Mouse (Mus musculus): ENCODE data around the gene Fam131c. TPM values are rescaled to one million over a fixed set of nuclear protein-coding genes. Genes with fewer than 3 reads are reported as not detected.

Fam131c gene
- polyA plus RNA-seq, 1 experiment from 2014 or later = 0.44 TPM

DNA sequence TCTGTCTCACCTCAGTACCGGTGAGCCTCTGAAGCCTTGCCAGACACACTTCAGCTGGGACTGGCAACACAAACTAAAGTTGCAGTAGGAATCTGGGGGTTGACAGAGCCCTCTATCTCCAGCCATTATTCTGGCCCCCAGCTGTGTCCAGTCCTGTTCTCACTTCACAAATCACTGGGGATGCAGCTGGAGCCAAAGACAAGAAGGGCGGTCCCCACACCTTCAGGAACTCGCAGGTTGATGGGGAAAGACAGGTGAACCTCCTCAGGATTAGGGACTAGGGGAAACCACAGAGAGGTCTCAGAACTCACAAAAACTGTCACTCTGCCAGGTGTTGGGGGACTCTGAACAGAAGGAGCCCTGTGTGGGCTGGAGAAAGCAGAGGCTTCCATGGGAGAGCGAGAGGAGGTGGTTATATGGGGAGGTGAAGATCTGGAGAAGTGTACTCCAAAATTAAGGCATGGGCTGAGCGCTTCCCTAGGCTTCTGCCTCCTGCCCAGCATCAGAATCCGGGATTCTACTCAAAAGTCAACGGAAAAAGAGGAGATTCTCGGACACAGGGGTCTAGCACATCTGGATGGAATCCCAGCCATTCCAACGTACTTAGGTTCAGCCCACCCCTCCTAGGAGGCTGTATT is 52.3 kb downstream of the Fam131c start, which contains the start of gene Hspb7:
TSS of gene Hspb7 (plus strand) at position 588 of the 638 bp plus-strand sequence.
- 0 out of 2 replicates have a peak within 1 kb of the TSS, but pooled peaks have one; percentile 32 for H3K27ac ChIP-seq (replicated peaks)
- H3K27me3 ChIP-seq (replicated peaks; ENCODE audit: low read depth, poor library complexity, severe bottlenecking) = peaks cover 49% of the 10 kb centered on the region
- DNase-seq (ENCODE audit: low spot score) = no peak
- WGBS = 64% methylated on average over 9 of the region's 9 CpGs
- peaks cover 30% of the 10 kb centered on the region for H3K4me1 ChIP-seq
- H3K36me3 ChIP-seq (replicated peaks) = no peaks in the 10 kb centered on the region
- no peak within 1 kb of the TSS for H3K4me3 ChIP-seq
- no peaks in the 10 kb centered on the region for H3K9me3 ChIP-seq

DNA sequence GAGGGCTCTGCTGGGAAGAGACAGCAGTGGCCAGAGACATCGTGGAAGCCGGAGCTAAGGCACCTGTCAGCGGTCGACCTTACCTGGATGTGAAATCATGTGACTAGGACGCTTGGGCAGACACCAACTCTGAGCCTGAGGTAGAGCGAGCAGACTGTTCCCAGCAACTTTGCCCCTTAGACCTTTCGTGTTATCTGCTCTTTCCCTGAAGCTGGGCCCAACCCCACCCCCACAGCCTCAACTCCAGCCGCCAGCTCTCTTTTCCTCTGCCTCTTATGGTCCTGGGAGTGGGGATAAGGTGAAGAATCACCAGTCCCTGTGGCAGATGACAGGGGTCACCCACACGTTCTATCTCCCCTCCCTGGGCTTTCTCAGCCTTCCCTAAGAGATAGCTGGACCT is 52.9 kb downstream of the Fam131c start:
- Histone ChIP-seq H3K27ac (replicated peaks) (no peak overlapping the region), H3K4me3 (no peak overlapping the region), H3K9me3 (no peaks in the 10 kb centered on the region), H3K4me1 (peaks cover 36% of the 10 kb centered on the region), H3K27me3 (replicated peaks; ENCODE audit: low read depth, poor library complexity, severe bottlenecking) (peaks cover 55% of the 10 kb centered on the region), H3K36me3 (replicated peaks) (no peaks in the 10 kb centered on the region)
- WGBS = 49% methylated on average over 9 of the region's 9 CpGs
- DNase-seq (ENCODE audit: low spot score) = no peak

DNA sequence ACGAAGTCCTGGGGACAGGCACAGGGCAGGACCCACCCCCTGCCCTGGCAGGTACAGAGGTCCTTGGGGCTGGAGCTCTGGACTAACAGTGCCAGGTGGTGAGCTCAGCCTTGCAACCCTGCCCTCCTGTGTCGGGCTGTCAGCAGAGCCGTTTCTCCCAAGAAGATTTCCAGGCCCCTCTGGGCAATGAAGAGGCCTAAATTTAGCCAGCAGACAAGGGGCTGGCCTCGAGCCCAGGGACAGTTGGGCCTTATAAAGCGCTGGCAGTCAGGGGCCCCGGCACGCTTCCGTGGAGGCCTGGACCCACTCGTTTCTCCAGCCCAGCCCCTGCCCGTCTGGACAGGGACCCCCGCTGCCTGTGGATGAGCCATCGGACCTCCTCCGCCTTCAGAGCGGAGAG is 53.4 kb downstream of the Fam131c start:
- no peak for DNase-seq (ENCODE audit: low spot score)
- Histone ChIP-seq H3K36me3 (replicated peaks) (no peaks in the 10 kb centered on the region), H3K9me3 (no peaks in the 10 kb centered on the region), H3K4me3 (no peak overlapping the region), H3K27ac (replicated peaks) (0 out of 2 replicates have a peak overlapping the region, but pooled peaks have one; percentile 32), H3K4me1 (peaks cover 41% of the 10 kb centered on the region), H3K27me3 (replicated peaks; ENCODE audit: low read depth, poor library complexity, severe bottlenecking) (peaks cover 60% of the 10 kb centered on the region)
- WGBS = 74% methylated on average over 14 of the region's 14 CpGs

GRCm38 (mm10) chr4:141422841-141423240 is 54.8 kb downstream of the Fam131c start:
- DNase-seq (ENCODE audit: low spot score) = no peak
- Histone ChIP-seq H3K4me3 (no peak overlapping the region), H3K36me3 (replicated peaks) (no peaks in the 10 kb centered on the region), H3K27ac (replicated peaks) (no peak overlapping the region), H3K27me3 (replicated peaks; ENCODE audit: low read depth, poor library complexity, severe bottlenecking) (peaks cover 74% of the 10 kb centered on the region), H3K9me3 (no peaks in the 10 kb centered on the region), H3K4me1 (peaks cover 46% of the 10 kb centered on the region)
- WGBS = 85% methylated on average over 5 of the region's 5 CpGs

DNA sequence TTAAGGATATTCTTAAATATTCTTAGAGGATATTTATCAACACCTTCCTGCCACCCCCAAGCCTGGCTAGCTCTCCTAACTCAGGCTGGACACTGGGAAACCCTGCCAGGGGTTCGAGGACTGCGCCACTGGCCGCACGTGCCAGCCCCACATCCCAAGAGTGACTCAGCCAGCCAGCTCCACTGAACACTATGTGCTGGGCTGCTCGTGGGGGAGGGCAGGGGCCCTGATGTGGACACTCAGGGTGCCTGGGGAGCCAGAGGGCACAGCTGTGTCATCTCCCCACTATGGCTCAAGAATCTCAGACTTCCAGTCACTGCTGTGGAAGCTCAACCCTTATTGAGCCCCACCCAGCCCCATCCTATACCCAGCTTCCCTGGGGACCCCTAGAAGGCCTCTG is 55.3 kb downstream of the Fam131c start:
- Histone ChIP-seq H3K4me1 (peaks cover 46% of the 10 kb centered on the region), H3K27ac (replicated peaks) (no peak overlapping the region), H3K27me3 (replicated peaks; ENCODE audit: low read depth, poor library complexity, severe bottlenecking) (peaks cover 78% of the 10 kb centered on the region), H3K4me3 (no peak overlapping the region), H3K9me3 (no peaks in the 10 kb centered on the region), H3K36me3 (replicated peaks) (no peaks in the 10 kb centered on the region)
- WGBS = 84% methylated on average over 5 of the region's 5 CpGs
- no peak for DNase-seq (ENCODE audit: low spot score)

DNA sequence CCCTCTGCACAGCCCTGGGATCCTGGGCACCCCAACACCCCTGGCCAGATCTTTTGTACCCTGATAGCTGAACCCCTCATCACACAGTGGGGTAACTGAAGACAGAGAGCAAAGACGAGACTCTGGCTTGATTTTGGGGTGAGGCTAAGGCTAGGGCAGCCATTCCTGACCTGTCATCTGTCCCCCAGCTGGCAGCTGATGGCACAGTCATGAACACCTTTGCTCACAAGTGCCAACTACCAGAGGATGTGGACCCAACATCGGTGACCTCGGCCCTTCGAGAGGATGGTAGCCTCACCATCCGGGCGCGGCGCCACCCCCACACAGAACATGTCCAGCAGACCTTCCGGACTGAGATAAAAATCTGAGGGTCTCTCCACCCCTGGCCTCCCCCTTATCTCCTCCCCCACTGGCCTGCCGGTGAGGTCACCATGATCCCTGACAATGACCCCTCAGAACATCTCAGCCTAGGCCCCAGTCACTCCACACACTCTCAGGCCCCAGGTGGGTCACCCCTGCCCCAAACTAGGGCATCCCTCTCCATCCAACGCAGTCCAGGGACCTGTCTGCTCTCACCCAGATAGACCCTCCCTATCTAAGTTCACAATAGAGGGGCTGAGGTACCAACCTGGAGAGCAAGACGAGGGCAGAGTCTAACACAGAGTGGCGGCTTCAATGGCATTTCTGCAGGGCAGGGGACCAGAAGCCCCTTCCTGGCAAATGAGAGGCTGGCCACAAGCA is 55.8 kb downstream of the Fam131c start:
- Histone ChIP-seq H3K4me3 (no peak overlapping the region), H3K27me3 (replicated peaks; ENCODE audit: low read depth, poor library complexity, severe bottlenecking) (peaks cover 79% of the 10 kb centered on the region), H3K27ac (replicated peaks) (no peak overlapping the region), H3K9me3 (no peaks in the 10 kb centered on the region), H3K4me1 (peaks cover 46% of the 10 kb centered on the region), H3K36me3 (replicated peaks) (no peaks in the 10 kb centered on the region)
- no peak for DNase-seq (ENCODE audit: low spot score)
- WGBS = 86% methylated on average over 13 of the region's 13 CpGs

- H3K4me3 ChIP-seq = peak overlapping the region; percentile 59
- DNase-seq (ENCODE audit: low spot score) = peak; percentile 50
- H3K9me3 ChIP-seq = no peaks in the 10 kb centered on the region
- H3K27ac ChIP-seq (replicated peaks) = peak overlapping the region; percentile 44
- 5% methylated on average over 36 of the region's 36 CpGs for WGBS
- peaks cover 74% of the 10 kb centered on the region for H3K27me3 ChIP-seq (replicated peaks; ENCODE audit: low read depth, poor library complexity, severe bottlenecking)
- no peaks in the 10 kb centered on the region for H3K36me3 ChIP-seq (replicated peaks)
- H3K4me1 ChIP-seq = peaks cover 33% of the 10 kb centered on the region
These were observed 57.8 kb downstream of the Fam131c start for GRCm38 (mm10) chr4:141425484-141426479.

DNA sequence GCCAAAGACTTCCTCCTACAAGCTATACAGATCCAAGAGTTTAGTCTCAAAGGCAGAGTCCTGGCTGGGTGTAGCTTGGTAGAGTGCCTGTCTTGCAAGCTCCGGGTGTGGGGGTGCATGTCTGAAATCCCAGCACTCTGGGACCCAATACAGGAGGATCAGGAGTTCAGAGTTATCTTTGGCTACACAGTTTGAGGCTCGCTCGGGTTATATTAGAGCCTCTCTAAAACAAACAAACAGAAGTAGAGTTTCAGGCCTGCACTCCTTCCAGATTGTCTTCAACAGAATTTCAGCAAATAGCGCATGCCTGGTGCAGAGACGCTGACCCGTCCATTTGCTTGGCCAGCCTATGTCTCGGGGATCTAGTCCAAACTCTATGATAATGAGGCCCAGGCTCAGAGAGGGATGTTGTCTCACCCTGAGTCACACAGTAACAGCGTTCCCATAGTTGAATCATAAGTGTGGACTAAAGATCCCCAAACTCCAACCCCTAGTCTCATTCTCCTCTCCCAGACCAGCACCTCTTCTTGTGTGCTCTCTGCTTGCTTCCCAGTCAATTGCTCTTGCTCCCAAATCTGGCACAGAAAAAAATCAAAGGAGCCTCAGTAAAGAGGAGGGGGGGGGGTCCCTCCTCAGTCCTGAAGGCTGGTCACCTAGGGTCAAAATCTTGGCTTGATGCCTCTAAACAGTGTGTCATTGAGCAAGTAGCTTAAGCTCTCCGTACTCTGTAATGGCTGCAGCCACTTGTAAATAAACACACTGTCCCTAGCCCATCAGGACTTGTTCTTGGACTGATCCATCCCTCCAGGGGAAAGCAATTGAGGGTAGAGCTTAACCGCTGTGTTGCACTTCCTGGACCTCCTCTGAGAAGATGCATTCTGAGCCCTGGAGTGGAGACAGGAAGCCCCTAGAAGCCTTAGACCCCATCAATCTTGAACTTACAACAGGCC is 59.1 kb downstream of the Fam131c start:
- Histone ChIP-seq H3K4me1 (peaks cover 22% of the 10 kb centered on the region), H3K4me3 (no peak overlapping the region), H3K9me3 (no peaks in the 10 kb centered on the region), H3K36me3 (replicated peaks) (no peaks in the 10 kb centered on the region), H3K27me3 (replicated peaks; ENCODE audit: low read depth, poor library complexity, severe bottlenecking) (peaks cover 62% of the 10 kb centered on the region), H3K27ac (replicated peaks) (no peak overlapping the region)
- no peak for DNase-seq (ENCODE audit: low spot score)
- 74% methylated on average over 10 of the region's 10 CpGs for WGBS

DNA sequence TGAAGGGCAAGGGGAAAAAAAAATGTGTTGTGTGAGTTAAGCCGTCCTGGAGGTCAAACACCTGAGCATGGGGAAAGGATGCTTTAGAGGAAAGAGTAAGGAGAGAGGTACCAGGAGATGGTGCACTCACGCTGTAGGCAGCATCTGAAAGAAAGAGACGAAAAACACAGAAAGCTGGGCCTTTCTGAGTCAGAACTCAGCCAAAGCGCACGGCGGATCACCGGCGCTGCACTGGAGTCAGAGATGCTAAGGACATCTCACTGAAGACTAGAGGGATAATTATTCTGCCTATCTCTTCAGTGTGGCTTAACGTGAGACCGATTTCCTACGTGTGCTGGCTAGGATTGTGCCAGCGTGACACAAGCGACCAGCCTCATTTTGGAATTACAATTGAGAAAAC is 59.9 kb downstream of the Fam131c start:
- Histone ChIP-seq H3K36me3 (replicated peaks) (no peaks in the 10 kb centered on the region), H3K27me3 (replicated peaks; ENCODE audit: low read depth, poor library complexity, severe bottlenecking) (peaks cover 54% of the 10 kb centered on the region), H3K27ac (replicated peaks) (no peak overlapping the region), H3K4me3 (no peak overlapping the region), H3K9me3 (no peaks in the 10 kb centered on the region), H3K4me1 (peaks cover 22% of the 10 kb centered on the region)
- 87% methylated on average over 13 of the region's 13 CpGs for WGBS
- no peak for DNase-seq (ENCODE audit: low spot score)

- DNase-seq (ENCODE audit: low spot score) = no peak
- H3K9me3 ChIP-seq = no peaks in the 10 kb centered on the region
- 85% methylated on average over 6 of the region's 6 CpGs for WGBS
- peaks cover 22% of the 10 kb centered on the region for H3K4me1 ChIP-seq
- no peak overlapping the region for H3K4me3 ChIP-seq
- peaks cover 40% of the 10 kb centered on the region for H3K27me3 ChIP-seq (replicated peaks; ENCODE audit: low read depth, poor library complexity, severe bottlenecking)
- H3K36me3 ChIP-seq (replicated peaks) = no peaks in the 10 kb centered on the region
- H3K27ac ChIP-seq (replicated peaks) = no peak overlapping the region
These were observed 61.4 kb downstream of the Fam131c start for GRCm38 (mm10) chr4:141429381-141429780.

- WGBS = 49% methylated on average over 9 of the region's 9 CpGs
These were observed 61.8 kb downstream of the Fam131c start for GRCm38 (mm10) chr4:141429847-141430246.

More at GRCm38 (mm10) chr4:141429847-141430246, 61.8 kb downstream of the Fam131c start:
- peak; percentile 38 for DNase-seq (ENCODE audit: low spot score)
- no peak overlapping the region for H3K4me3 ChIP-seq
- H3K36me3 ChIP-seq (replicated peaks) = no peaks in the 10 kb centered on the region
- no peaks in the 10 kb centered on the region for H3K9me3 ChIP-seq
- H3K27ac ChIP-seq (replicated peaks) = no peak overlapping the region
- peaks cover 20% of the 10 kb centered on the region for H3K4me1 ChIP-seq
- H3K27me3 ChIP-seq (replicated peaks; ENCODE audit: low read depth, poor library complexity, severe bottlenecking) = peaks cover 35% of the 10 kb centered on the region
